Mouse (Mus musculus) thymus, adult 2 months (tissue): ENCODE results near the gene Erbb4. TPM values are rescaled to one million over a fixed set of nuclear protein-coding genes. Genes with fewer than 3 reads are reported as not detected.

Source experiments
- DNase-seq: peaks from one replicate; pipeline ENCODE4 v3.0.0; 2021
- H3K27ac ChIP-seq: fragments of 200-500 bp; 2 replicates; pipeline ENCODE4 v1.5.1; 2012; ENCODE audit warnings: low read length, control low read depth; ENCODE audit not compliant: control insufficient read depth, insufficient read depth
- H3K27me3 ChIP-seq: fragments of 200-500 bp; 2 replicates; pipeline ENCODE4 v1.6.1; 2012; ENCODE audit warnings: mild to moderate bottlenecking, low read length, moderate library complexity, mixed read lengths; ENCODE audit not compliant: control insufficient read depth, insufficient read depth
- H3K36me3 ChIP-seq: fragments of 200-500 bp; 2 replicates; pipeline ENCODE4 v1.6.1; 2012; ENCODE audit warnings: mild to moderate bottlenecking, low read length, moderate library complexity; ENCODE audit not compliant: control insufficient read depth, insufficient read depth
- H3K4me1 ChIP-seq: fragments of 200-500 bp; replicated peaks from 2 replicates; pipeline ENCODE4 v1.6.1; 2012; ENCODE audit warnings: low read length; ENCODE audit not compliant: control insufficient read depth, insufficient read depth
- H3K4me3 ChIP-seq: fragments of 200-500 bp; 2 replicates; pipeline ENCODE4 v1.5.1; 2012; ENCODE audit warnings: mild to moderate bottlenecking, low read length, control low read depth, moderate library complexity; ENCODE audit not compliant: control insufficient read depth, insufficient read depth
- CTCF ChIP-seq: fragments of 200-500 bp; IDR thresholded peaks from 2 replicates; pipeline ENCODE4 v1.5.1; 2012; ENCODE audit warnings: mild to moderate bottlenecking, control low read depth, low read length, moderate library complexity, borderline replicate concordance; ENCODE audit not compliant: control insufficient read depth, poor library complexity, insufficient read depth; ENCODE audit errors: extremely low read depth
- POLR2A ChIP-seq: fragments of 200-500 bp; IDR thresholded peaks from 2 replicates; pipeline ENCODE4 v1.6.1; 2012; ENCODE audit warnings: mild to moderate bottlenecking, low read length, control low read depth, moderate library complexity; ENCODE audit not compliant: control insufficient read depth, poor library complexity, insufficient read depth; ENCODE audit errors: extremely low read depth
- WGBS: fragments of 180-500 bp; shearing (Covaris S2); methylation state at CpG from one replicate; pipeline ENCODE4 v1.1.7; 2018; 5-methylcytosine and 5-hydroxymethylcytosine counted together
- polyA plus RNA-seq: library from polyadenylated mRNA; depleted of rRNA; stranded (reverse); fragments of >200 nt; gene quantifications from 2 replicates; pipeline ENCODE4 v1.2.3, GENCODE M21; 2012

Gene Erbb4
- polyA plus RNA-seq, 1 experiment = 0.09 TPM

DNA sequence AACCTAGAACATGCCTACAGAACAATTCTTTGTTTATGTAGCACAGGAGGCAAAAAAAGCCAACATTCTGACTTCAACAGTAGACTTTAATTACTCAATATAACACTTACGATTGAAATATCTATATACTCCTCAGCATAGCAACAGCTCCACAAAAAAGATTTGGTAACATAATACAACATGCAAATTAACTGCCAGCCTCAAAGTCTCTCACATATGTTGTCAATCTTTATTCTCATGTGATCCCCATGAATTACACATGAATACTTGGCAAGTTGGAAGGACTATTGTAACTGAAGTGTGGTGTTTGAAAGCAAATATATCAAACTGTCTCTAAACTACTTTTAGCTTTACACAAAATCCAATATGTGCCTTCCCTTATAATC is 234.2 kb downstream of the Erbb4 start:
- Histone ChIP-seq H3K27me3 (no peaks in the 10 kb centered on the region), H3K27ac (no peak overlapping the region), H3K4me3 (no peak overlapping the region), H3K4me1 (no peaks in the 10 kb centered on the region), H3K36me3 (no peaks in the 10 kb centered on the region)
- WGBS = 97% methylated on average over 1 of the region's 1 CpGs
- no peak for DNase-seq
- TF ChIP-seq POLR2A (no peak), CTCF (no peak)

- no peaks in the 10 kb centered on the region for H3K27me3 ChIP-seq
- H3K4me1 ChIP-seq = no peaks in the 10 kb centered on the region
- H3K27ac ChIP-seq = no peak overlapping the region
- no peaks in the 10 kb centered on the region for H3K36me3 ChIP-seq
- H3K4me3 ChIP-seq = no peak overlapping the region
- TF ChIP-seq CTCF (no peak), POLR2A (no peak)
- DNase-seq = no peak
- WGBS = 82% methylated on average over 2 of the region's 2 CpGs
Observed at GRCm38 (mm10) chr1:68872976-68873634, 234.8 kb downstream of the Erbb4 start.

GRCm38 (mm10) chr1:68860341-68860740 is 247.5 kb downstream of the Erbb4 start:
- H3K4me3 ChIP-seq = no peak overlapping the region
- H3K27me3 ChIP-seq = no peaks in the 10 kb centered on the region
- no peak for TF ChIP-seq CTCF
- no peak for TF ChIP-seq POLR2A
- no peaks in the 10 kb centered on the region for H3K4me1 ChIP-seq
- no peaks in the 10 kb centered on the region for H3K36me3 ChIP-seq
- H3K27ac ChIP-seq = no peak overlapping the region
- WGBS = 92% methylated on average over 2 of the region's 2 CpGs
- DNase-seq = no peak

DNA sequence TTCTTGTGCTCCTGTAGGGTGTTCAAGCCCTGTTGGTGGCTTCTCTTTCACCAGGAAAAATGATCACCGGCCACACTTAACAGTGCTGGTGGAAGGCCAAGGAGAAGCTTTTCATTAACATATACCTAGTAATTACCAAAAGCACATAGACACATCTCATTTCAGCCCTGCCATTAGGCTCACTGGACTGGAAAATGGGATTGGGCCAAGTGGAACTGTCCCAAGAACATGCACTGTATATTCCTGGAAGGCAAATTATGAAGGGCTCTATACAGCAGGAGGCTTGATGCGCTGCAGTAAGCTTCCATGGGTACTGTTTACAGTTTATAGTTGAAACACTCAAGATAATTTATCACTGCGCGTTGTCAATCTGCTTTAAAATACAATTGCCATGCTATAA is 248.4 kb downstream of the Erbb4 start:
- Histone ChIP-seq H3K27me3 (no peaks in the 10 kb centered on the region), H3K4me3 (no peak overlapping the region), H3K4me1 (no peaks in the 10 kb centered on the region), H3K36me3 (no peaks in the 10 kb centered on the region), H3K27ac (no peak overlapping the region)
- no peak for DNase-seq
- 92% methylated on average over 4 of the region's 4 CpGs for WGBS
- no peak for TF ChIP-seq CTCF

DNA sequence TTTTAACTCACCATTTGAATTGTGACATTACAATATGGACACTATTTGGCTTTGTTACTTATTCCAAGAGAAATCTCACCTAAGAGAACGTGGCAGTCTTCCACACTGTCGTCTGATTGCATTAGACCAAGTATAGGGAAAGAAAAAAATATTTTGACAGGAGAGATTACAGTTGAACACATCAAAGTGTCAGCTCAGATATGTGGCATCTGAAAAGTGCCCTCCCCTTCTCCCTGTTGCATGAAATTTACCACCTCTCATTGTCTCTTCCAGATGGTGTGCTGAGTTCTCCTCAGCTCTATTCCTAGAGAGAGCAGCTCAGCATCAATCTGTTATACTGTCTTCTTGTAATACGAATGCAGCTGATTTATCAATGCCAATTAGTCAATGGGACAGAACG is 268.5 kb downstream of the Erbb4 start:
- no peak for DNase-seq
- H3K4me1 ChIP-seq = no peaks in the 10 kb centered on the region

DNA sequence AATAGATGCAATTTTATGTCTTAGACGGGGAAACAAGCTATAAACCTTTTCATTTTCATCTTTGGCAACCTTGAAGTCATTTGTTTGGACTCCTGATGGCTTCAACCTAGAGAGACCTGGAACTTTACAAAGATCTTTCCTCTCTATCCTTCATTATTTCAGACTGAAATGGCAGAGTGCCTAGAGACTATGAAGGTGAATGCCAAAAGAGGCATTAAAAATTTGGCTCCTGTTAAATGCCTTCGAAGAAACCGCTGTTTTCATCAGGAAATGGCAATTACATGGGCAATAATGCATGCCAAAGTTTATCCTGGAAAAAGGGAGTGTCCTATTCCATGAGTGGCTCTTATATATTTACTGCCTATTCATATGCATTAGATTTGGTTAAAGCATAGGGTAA is 273.2 kb downstream of the Erbb4 start:
- TF ChIP-seq POLR2A (no peak), CTCF (no peak)
- WGBS = 83% methylated on average over 3 of the region's 3 CpGs

More for the DNA sequence above, 268.5 kb downstream of the Erbb4 start:
- WGBS = 80% methylated on average over 4 of the region's 4 CpGs
- Histone ChIP-seq H3K36me3 (no peaks in the 10 kb centered on the region), H3K4me3 (no peak overlapping the region), H3K27ac (no peak overlapping the region), H3K27me3 (no peaks in the 10 kb centered on the region)
- TF ChIP-seq POLR2A (no peak), CTCF (no peak)

DNA sequence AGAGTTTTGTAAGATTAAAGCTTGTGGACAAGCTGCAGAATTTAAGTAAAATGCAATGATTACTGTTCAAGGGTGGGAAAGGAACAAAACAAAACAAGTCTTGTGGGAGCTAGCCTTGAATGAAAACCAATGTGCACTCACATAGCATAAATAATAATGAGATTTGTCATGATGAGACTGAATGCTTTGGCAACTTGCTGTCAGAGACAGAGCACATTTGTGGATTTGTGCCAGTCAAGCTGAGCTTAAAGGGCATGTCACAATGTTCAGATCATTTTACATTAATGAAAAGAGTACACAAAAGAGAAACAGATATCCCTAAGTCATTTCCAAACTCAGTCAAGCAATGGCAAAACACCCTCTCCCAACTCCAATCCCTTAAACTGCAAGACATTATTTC is 275.8 kb downstream of the Erbb4 start:
- no peaks in the 10 kb centered on the region for H3K36me3 ChIP-seq
- H3K4me1 ChIP-seq = no peaks in the 10 kb centered on the region
- DNase-seq = no peak

More for the DNA sequence above, 273.2 kb downstream of the Erbb4 start:
- Histone ChIP-seq H3K36me3 (no peaks in the 10 kb centered on the region), H3K4me3 (no peak overlapping the region), H3K27ac (no peak overlapping the region), H3K27me3 (no peaks in the 10 kb centered on the region), H3K4me1 (no peaks in the 10 kb centered on the region)
- no peak for DNase-seq

DNA sequence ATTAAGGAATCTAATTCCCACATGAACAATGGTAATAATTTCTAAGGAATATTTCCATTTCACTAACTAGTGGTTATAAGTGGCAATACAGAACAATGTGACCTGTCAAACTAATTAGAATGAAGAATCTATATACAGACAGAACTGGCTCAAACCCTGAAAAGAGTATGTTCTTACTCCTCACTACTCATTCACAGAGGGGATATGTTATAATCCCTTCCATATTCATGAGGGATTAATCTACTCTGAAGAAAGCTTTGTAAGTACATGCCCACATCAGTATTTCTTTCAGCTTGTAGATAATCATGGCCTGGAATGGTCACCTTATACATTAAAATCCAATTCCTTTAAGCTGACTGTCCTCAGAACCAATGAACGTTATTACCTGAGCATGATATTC is 276.3 kb downstream of the Erbb4 start:
- no peaks in the 10 kb centered on the region for H3K27me3 ChIP-seq
- TF ChIP-seq CTCF (no peak), POLR2A (no peak)
- no peaks in the 10 kb centered on the region for H3K36me3 ChIP-seq
- no peak overlapping the region for H3K27ac ChIP-seq
- no peak overlapping the region for H3K4me3 ChIP-seq
- no peak for DNase-seq
- H3K4me1 ChIP-seq = no peaks in the 10 kb centered on the region
- 85% methylated on average over 1 of the region's 1 CpGs for WGBS

More for the DNA sequence above, 275.8 kb downstream of the Erbb4 start:
- Histone ChIP-seq H3K27me3 (no peaks in the 10 kb centered on the region), H3K27ac (no peak overlapping the region), H3K4me3 (no peak overlapping the region)
- TF ChIP-seq CTCF (no peak), POLR2A (no peak)
